Mouse (Mus musculus) lung, postnatal 25 days (tissue): ENCODE measurements at regions not wholly inside any gene's neighbourhood (a gene's known extent, or its start where the extent isn't known, plus 50 kb on each side); places are given as distances from the start of the nearest gene placed in this dataset.

ENCODE experiments used
- DNase-seq: peaks from one replicate; pipeline ENCODE4 v3.0.0; 2022; ENCODE audit warnings: low spot score

DNA sequence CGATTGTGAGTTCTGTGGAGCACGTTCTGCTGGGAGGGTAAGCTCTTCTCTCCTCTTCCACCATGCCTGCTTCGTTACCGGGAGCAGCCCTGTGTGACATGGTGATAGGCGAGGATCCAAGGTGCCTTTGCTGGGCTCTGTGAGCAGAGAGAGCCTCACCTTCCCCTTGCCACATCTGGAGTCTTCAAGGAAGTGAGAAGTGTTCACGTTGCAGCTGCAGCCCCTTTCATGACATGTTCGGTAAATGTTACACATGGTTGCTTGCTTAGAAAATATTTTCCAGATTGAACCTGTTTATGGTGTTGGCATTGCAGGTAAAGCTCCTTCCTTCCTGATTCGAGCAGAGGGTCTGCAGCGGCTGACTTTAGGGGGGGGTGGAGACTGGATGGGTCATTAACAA is 244.0 kb downstream of the Ttll7 start:
- DNase-seq: no peak

GRCm38 (mm10) chr3:147098065-147098580 is 246.0 kb downstream of the Ttll7 start:
- no peak for DNase-seq

GRCm38 (mm10) chr3:147098611-147099010 is 246.4 kb downstream of the Ttll7 start:
- DNase-seq: no peak

GRCm38 (mm10) chr3:147099143-147099713 is 247.1 kb downstream of the Ttll7 start:
- no peak for DNase-seq

DNA sequence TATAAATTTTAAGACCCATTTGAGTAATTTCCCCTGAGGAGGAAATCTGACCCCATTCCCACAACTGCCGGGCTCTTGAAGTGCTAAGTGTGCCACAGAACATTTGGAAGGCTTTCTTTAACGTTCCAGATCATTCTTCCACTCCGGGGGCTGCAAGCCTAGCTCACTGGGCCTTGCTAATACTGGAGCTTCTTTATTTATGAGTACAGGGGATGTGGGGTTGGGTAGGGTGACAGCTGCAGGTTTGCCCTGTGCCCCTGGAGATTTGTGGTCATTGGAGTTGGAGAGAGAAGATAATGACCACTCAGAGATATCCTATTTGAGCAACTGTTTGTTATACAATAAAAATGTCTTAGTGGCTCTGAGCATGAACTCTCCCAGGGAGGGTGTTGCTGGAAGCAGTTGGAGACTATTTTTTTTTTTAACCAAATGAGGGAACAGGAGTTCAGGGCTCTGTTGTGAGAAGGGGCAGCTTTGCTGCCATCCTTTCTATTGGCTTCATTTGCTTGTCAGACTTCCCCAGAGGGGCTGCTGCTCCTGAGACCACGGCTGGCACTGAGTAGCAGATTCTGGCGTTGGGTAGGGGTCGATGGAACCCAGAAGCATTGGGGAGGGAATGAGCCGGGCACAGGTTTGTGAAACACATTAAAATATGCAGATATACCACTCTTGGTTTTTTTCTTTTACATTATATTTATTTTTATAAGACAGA is 249.0 kb downstream of the Ttll7 start:
- DNase-seq: no peak

- no peak for DNase-seq
These were observed 249.6 kb downstream of the Ttll7 start for GRCm38 (mm10) chr3:147101765-147102113.

GRCm38 (mm10) chr3:147103428-147103827 is 251.3 kb downstream of the Ttll7 start:
- DNase-seq: no peak

- no peak for DNase-seq
These were observed 265.4 kb downstream of the Ttll7 start for GRCm38 (mm10) chr3:147117609-147118008.

GRCm38 (mm10) chr3:147118092-147118491 is 265.9 kb downstream of the Ttll7 start:
- no peak for DNase-seq

GRCm38 (mm10) chr3:147118622-147119021 is 266.5 kb downstream of the Ttll7 start:
- no peak for DNase-seq

DNA sequence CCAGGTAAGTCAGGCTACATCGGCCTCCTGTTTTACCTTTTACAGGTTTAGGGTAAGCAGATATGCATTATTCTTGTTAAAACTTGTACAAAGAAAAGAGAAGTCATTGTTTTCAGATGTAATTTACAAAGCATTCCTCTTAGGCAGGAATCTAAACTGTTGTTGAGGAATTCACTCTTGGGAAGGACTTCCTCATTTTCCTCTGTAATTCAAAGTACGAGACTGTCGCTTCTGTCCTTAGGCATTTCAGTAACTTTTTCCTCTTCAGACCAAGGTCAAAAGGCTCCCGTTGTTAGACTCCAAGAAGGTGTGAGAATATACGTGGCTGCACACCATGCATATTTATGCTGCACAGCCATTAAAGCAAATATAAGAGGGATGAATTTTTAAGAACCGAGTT is 269.7 kb downstream of the Ttll7 start:
- no peak for DNase-seq

GRCm38 (mm10) chr3:147127740-147128139 is 275.6 kb downstream of the Ttll7 start:
- DNase-seq: no peak

- no peak for DNase-seq
These were observed 280.7 kb downstream of the Ttll7 start for GRCm38 (mm10) chr3:147132830-147133229.

GRCm38 (mm10) chr3:147133408-147133807 is 281.2 kb downstream of the Ttll7 start:
- no peak for DNase-seq

- DNase-seq: no peak
These were observed 288.2 kb downstream of the Ttll7 start for GRCm38 (mm10) chr3:147140414-147140813.

DNA sequence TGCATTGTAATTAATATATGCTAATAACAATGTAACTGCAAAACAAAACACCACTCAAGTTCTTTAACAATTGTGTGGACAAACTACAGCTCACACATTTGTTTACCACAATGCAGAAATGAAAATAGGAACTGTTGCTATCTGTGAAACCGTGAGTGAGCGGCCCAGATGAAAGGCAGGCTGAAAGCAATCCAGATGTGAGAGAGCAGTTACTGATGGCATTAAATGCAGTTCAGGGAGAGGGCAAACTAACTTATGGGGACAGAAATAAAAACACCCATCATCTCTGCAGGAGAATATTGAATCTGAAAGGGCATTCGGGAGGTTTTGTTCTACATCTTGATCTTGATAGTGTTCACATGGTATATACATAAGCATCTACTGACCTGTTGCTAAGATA is 301.3 kb downstream of the Ttll7 start:
- DNase-seq: no peak

DNA sequence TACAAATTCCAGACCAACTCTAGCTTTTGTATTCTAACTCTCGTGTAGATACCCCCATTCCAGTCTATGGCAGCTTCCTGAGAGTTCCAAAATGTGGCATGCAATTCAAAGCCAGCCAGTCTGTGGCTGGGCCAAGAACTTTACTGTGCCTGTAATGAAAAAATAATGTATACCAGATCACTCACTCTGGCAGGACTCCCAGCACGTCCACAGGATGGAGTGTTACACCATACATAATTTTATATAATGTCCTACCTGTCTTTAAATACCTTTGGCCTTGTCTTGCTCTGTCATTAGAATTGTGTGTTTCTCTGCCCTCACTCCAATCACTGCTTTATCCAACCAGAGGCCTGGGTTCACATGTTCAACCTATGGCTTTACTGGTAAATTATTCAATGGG is 301.8 kb downstream of the Ttll7 start:
- no peak for DNase-seq

DNA sequence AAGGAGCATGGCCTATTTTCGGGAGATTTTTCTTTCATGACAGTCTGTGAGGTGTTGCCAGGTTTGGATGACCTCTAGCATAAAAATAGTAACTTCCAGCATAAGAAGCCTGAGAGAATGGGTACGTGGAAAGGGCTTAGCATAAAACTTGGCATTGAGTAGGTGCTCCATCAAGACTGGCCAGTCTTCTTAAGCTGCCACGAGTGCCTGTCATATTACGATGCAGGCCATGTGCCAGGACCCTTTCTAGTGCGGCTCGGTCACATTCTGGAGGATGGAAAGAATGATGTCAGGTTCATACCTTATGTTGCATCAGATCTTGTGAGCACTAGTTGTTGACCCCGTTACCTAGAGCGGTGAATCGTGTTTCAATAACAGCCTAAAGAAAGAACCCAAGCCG is 311.0 kb downstream of the Ttll7 start:
- DNase-seq: peak; percentile 12

- DNase-seq: no peak
These were observed 311.4 kb downstream of the Ttll7 start for GRCm38 (mm10) chr3:147163540-147163939.

GRCm38 (mm10) chr3:147164931-147165330 is 312.8 kb downstream of the Ttll7 start:
- DNase-seq: no peak

- no peak for DNase-seq
These were observed 314.4 kb downstream of the Ttll7 start for GRCm38 (mm10) chr3:147166555-147166954.

- DNase-seq: no peak
These were observed 317.0 kb downstream of the Ttll7 start for GRCm38 (mm10) chr3:147169215-147169614.

DNA sequence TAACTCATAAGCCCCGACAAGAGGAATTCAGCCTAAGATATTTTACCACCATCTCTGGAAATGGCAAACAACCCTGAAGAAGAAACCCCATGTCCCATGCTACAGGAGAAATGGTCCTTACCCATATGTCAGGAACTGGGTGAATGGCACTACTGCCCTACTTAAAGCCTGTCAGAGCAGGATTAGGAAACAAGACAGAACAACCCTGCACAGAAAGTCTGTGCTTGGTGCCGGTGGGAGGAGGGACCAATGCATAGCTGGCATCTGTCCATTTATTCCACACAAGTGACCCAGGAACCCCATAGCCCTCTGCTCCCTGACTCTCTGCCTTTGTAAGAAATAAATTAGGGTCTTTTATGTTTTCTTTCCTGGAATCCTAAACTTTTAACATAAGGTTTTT is 317.9 kb downstream of the Ttll7 start:
- no peak for DNase-seq

- no peak for DNase-seq
These were observed 326.6 kb downstream of the Ttll7 start for GRCm38 (mm10) chr3:147178746-147179145.
